Mouse (Mus musculus): ENCODE measurements around the gene Eif5a.

The Eif5a gene

DNA sequence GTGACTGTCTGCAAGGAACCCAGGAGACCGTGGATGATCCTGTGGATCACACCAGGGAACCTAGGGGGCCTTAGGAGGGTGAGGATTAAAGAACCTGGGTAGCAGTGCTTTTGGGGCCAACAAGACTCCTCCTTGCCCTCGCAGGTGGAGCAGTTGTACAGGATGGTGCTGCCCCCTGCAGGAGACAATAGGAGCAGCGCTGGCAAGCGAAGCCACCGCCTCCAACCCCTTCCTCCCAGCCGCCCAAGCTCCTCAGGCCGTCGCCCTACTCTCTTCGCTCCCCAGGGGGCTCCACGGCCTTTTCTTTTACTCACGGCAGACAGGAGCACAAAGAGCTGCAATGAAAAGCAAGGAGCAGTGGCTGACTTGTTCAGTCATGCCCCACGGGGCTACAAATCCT is 44.9 kb downstream of the Eif5a start:
- peak; percentile 77 for DNase-seq (ENCODE audit: low read depth, low spot score)

GRCm38 (mm10) chr11:69876186-69876585 is 45.6 kb downstream of the Eif5a start:
- no peak for DNase-seq (ENCODE audit: low read depth, low spot score)

GRCm38 (mm10) chr11:69872451-69872850 is 49.3 kb downstream of the Eif5a start:
- DNase-seq (ENCODE audit: low read depth, low spot score): no peak

DNA sequence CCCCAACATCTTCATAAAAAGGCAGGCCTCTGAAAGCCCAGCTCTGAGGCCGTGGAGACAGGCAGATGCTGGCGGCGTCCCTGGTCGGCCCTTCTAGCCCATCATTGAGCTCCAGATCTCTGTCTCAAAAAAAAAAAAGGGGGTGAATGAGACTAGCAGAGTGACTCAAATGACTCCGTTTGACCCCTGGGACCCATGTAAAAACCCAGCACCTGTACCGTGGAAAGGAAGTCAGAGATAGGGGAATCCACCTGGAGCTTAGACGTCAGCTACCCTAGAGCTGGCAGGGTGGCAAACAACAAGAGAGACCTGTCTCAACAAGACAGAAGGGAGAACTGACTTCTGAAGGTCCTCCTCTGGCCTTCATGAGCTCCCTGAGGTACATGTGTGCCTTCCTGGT is 49.9 kb downstream of the Eif5a start:
- DNase-seq (ENCODE audit: low read depth, low spot score): no peak

DNA sequence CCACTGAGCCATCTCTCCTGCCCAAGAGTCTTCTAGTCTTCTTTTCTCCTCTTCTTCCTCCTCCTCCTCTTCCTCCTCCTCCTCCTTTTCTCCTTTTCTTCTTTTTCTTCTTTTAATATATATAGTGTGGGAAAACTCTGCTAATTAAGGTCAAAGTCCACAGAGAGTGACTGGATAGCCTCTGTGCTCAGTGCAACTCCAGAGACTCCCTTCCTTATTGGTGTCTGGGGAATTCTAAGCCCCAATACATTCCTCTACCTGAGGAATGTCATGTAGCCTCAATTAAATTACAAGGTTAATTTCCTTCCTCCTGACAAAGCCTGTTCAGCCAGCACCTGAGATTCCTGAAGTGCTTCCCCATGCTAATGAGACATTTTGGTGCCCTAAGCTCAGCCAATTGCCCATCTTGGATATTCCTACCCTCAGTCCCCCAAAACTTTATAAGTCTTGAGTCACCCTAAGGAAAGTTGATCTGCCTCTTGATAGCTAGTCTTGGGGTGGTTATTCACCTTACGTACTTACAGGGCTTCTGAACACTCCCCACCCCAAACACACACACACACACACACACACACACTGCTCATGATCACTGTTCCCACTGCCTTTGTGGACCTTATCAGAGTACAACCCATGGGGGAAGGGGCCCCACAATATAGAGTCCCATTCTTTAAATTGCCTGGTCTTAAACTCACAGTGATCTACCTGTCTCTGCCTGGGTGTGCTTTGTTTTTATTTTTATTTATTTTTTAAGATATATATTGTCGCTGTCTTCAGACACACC is 51.3 kb downstream of the Eif5a start:
- no peak for DNase-seq (ENCODE audit: low read depth, low spot score)

DNA sequence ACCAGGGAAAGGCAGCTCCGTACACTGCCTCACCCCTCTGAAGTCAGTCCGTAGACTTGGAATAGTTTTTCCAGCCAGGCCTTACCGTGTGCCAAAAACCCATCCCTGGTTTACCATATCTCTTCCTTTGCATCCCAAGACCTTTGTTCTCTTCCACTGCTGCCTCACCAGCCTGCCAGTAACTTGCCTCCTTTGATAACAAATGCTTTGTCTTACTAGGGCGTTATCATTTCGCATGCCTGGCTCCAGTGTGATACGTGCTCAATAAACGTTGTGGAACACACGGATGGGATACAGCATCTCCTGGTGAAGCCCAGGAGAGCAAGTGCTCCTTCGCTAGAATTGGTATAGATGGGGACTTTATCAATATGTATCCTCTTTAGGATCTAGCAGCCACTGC is 54.4 kb downstream of the Eif5a start:
- DNase-seq (ENCODE audit: low read depth, low spot score): no peak

All from skeletal muscle tissue, adult 2 months (tissue).